Mouse (Mus musculus) kidney, adult 11 months (tissue): ENCODE measurements around the gene Vps8.
A peak's percentile ranks its signal among the peaks of the same experiment; 100 is the strongest.

Experiments used
- DNase-seq: peaks from one replicate; pipeline ENCODE4 v3.0.0; 2022

The Vps8 gene

DNA sequence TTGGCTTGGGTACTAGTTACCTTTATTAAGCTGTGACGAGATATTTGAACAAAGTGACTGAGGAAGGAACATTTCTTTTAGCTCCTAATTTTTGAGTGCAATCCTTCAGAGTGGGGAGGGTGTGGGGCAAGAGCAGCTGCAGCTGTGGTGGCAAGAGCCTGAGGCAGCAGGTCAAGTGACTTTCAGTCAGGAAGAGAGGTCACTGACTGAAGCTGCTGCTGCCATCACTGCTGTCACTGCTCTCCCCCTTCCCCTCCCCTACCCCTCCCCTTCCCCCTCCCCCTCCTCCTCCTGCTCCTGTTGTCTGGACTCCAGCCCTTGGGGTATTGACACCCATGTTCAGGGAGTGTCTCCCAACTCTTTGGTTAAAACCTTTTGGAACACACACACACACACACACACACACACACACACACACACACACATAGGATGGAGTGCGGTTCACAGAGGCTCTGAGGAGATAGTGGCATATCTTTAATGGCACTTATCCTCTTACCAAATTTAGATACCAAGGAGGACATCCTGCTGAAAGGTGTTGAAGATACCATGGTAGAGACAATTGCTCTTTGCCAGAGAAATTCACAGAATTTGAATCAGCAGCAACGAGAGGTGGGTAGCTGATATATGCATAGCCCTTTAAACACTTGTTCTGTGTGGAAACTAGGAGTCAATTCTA is 139.8 kb downstream of the Vps8 start:
- no peak for DNase-seq

DNA sequence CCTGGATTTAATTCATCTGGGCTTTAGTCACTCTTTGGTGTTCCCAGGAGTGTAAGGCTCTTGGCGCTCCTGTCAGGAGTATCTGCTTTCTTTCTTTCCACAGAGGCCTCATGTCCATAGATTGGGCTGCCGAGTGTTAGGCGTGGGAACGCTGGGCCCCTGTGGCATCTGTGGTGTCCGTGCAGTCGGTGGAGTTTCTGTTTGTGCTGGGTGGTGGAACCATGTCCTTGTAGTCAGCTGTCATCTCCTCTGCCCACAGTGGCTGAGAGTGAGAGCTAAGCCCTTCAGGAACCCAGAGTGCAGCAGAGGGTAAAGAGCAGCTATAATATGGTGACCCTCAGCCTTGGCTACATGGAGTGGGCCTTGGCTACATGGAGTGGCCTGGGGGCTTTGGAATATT is 140.4 kb downstream of the Vps8 start:
- no peak for DNase-seq

DNA sequence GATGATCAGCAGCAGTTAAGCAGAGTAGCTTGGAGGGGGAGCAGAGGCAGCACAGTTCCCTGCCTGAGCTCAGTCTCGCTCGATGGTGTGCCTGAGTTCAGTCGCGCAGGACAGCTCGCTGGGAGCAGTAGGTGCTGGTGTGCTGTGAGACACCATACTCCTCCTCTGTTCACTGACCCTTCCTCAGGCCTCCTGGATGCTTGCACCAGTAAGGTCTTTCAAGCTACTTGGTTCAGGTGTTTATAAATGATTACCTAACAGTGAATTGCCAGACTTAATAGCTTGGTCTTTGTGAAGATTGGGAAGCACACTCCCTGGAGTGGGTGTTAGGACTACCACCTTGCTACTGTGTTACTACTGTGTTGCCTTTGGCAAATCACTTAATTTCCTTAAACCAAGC is 144.2 kb downstream of the Vps8 start:
- DNase-seq: peak; percentile 14

DNA sequence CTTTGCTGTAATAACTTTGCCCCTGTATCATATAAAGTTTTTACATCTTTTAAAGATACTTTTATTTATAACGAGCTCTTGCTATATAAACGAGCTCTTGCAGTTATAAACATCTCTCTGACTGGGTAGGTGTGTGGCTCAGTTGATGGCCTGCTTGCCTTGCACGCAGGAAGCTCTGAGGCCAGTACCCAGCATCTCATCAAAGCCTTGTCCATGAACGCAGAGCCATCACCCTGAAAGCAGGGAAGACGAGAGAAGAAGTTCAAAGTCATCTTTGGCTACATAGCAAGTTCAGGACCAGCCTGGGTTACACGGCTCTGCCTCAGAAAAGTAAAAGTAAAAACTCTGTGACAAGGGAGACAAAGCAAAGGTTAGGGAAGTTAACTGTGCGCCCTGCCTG is 147.0 kb downstream of the Vps8 start:
- DNase-seq: no peak

DNA sequence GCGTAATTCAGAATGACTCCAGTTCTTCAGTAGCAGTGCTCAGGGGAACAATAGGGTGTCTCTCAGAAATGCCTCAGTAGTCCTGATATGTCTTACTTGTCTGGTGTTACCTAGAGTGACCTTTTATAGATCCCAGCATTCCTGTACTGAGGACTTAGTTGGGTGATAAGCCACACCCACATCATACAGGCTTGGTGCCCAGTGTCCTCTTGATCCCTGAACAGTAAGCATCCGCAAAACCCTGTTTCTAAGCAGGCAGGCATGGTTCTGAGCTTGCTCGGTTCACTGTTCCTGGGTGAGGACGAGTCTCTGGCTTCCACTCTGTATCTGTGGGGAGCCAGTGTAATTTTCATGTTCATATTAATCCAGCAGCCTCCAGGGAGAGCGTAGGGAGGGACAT is 147.9 kb downstream of the Vps8 start:
- DNase-seq: peak; percentile 41

DNA sequence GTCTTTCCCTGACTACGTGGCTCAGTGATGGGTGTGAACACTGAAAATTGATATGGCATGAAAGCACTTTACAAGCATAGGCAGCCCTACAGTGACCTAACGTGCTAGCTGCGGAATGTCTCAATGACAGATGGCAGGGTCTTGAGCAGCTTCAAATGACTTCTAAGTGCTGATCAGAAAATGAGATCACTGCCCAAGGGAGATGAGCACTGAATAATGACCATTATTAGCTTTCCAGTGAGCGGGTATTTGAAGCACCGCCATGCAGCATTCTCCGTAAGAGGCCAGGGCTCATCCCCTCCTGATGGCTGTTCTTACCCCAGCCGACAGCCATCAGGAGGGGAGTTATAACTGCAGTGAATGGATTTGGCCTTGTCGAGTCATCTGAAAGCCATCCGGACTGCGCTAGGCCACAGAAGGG is 153.1 kb downstream of the Vps8 start:
- no peak for DNase-seq

DNA sequence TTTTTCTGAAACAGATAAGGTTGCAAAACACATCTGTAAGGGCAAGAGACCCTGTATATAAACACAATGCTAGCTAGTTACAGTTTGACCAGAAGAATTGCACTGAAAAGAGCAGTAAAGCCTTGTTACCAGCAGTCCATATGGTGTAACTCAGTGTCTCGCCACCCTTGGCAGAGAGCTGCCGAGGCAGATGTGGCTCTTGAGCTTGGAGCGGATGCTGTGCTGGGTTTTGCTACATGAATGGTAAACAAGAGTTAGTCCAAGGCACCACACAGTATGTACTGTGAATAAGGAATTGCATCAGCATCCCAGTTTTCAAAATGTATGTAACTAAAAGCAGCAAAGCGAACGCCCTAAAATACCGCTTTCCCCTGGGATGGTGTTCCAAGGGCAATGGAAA is 166.2 kb downstream of the Vps8 start:
- no peak for DNase-seq

DNA sequence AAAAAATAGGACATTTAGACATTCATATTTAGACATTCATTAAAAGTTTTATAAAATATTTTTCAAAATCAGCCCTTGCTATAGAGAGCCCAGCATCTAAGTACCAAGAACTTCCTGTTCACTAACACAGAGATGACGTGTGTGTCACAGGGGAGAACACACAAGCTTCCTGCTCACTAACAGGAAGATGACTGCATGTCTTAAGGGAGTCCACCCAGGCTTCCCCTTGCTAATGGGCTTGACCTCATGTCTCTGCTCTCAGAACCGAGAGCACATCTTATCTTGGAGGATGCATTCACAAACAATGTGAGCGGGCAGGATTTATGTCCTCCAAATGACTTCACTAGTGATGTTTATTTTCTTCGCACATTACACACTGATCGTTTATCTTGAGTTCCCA is 167.9 kb downstream of the Vps8 start:
- DNase-seq: peak; percentile 59

DNA sequence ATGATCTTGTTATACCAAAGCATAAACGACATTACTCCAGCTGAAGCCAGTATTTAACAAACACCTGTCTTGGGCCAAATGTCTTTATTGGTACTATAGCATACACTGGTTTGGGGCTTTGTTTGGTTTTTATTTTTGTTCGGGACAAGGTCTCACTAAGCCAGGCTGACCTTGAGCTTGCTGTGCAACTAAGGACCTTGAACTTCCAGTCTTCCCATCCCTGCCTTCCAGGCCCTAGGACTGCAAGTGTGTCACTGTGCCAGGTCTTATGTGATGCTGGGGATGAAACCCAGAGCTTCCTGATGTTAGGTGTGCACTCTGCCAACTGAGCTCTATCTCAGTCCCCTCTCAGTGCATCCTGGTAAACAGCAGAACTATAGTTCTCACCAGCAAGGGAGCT is 168.6 kb downstream of the Vps8 start:
- no peak for DNase-seq

DNA sequence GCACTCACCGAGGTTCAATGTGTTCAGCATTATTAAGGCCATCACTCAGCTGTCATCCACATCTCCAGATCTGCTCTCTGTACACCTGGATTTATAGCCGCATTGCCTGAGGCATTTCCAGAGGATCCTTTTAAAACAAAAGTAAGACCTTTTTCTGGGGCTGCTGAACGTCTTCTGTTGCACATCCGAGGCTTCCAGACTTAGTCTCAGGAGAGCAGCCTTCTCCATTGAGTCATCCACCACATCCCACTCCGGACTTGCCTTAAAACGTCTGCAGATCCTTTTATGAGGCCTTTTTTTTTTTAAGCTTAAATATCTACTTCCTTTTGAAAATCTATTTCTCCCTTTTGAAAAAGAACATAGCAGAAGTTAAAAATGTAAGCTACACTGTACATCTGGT is 172.6 kb downstream of the Vps8 start:
- no peak for DNase-seq

DNA sequence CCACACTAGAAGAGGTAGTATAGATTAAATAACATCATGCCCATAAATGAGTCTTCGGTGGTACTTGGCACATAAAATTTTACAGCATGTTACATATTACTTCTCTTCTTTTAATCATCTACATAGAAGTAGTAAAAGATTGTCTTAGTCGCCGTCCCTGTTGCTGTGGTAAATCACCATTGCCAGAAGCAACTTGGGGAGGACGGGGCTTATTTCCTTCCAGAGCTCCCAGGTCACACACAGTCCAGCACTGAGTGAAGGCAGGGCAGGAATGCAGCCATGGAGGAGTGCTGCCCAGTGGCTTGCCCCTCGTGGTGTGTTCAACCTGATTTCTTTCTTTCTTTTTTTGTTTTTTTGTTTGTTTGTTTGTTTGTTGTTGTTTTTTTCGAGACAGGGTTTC is 181.4 kb downstream of the Vps8 start:
- DNase-seq: peak; percentile 59

DNA sequence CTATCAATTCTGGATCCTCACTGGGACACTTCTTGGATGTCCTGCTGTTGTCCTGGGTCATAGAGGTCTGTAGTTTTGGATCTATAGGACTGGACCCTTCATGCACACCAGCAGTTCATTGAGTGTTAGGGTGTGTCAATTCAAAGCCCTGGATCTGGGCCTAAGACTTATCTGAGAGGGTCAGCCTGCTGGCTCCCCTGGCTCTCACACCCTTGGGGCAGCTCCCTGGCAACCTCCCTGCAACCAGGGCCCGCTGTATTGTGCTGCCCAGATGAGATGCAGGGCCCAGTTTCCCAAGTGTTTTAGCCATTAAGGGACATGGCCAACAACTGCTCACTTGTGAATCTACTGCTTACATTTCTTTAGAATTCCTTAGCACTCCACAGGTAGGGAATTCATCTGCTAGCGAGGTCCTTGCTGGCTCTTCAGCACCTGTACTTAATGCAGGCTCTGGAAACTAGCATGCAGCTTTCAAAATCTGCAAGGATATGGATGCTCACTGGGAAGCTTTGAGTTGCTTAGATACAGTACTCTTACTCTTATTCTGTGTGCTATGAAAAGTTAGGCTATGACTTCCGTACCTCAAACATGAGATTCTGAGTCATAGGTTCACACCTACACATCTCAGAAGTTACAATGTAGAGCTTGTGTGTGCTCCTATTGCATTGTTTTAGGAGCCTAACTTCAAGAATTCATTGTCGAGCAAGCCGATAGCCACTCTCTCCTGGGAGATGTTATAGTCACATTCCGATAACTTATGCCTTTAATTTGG is 183.5 kb downstream of the Vps8 start:
- DNase-seq: no peak

DNA sequence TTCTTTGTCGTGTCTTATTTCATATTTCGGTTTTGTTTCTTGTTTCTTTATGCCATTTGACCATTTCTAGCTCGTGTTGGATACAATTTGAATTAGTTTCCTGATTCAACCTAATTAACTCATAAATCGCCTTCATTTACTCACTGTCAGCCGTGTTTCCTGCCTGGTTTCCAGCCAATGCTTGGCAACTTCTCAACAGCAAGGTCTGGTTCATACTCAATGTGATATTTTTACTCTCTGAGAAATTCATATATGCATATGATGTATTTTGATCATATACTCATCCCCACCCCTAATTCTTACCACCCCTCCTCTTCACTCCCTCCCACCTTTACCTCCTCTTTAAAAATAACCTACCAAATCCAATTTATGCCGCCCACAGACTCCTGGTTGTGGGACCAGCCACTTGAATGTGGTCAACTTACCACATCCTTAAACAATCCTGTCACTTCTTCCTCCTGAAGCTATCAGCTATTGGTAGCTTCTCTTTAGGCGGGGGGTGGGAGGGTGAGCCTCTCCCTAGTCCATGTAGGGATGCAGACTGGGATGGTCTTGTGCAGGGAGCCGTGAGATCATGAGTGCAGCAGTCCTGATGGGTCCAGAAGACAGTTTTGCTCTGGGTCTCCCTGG is 184.2 kb downstream of the Vps8 start:
- no peak for DNase-seq

DNA sequence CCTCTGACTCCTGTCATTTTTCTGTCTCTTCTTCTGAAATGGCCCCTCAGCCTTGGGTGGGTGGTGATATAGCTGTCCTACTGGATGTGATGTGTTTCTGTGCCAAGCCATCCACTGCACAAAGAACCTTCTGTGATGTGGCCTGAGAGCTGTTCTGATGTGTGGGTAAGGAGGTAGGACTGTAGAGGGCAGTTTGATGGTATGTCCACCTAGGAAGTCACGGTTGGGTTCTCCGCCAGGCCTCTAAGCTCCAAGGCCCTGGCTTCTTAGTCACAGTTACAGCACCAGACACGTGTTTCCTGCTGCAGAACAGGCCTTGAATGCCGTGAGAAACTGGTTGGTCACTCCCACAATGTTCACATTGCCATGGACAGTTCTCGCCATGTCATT is 184.7 kb downstream of the Vps8 start:
- DNase-seq: no peak

DNA sequence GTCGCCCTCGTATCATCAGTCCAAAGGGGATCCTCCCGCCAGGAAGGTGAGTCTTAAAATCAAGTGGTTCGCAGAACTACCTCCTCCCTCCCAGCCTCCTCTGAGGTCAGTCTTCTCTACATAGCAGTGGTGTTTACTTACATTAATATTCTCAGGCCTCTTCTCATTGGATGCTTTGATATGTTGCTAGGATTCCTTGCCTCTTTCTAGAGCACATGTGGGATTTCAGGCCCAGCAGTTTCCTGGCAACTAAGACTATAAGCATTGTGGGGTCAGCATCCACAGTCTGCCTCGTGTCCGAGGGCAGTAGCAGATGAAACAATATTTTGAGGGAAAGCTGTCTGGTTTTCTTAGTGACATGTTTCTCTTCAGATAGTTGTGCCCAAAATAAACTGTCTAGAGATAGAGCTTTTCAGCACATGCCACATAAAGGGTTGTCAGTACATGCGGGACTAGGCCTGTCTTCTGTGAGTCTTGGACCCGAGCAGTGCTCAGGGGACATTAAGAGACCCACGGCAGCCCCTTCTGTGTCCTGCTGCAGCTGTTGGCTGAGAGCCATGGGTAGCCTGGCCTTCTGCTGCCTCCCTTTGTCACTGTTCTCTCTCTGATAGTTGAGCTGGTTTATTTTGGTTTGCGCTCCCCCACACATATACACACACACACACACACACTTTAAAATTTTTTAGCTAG is 185.4 kb downstream of the Vps8 start:
- no peak for DNase-seq

DNA sequence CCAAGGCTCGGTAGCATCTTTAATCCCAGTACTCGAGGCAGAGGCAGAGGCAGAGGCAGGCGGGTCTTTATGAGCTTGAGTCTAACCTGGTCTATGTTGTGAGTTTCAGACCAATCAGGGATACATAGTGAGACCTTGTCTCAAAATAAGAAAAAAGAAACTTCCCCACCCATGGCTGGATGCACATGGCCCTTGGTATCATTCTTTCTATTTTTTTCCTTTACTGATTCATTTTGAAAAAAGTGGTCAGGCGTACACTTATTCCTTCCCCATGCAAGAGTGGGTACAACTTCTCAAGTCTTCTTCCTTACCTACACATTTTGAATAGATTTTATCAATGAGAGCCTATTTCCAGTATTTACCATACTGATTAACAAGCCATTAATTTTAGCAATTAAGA is 187.6 kb downstream of the Vps8 start:
- DNase-seq: no peak

DNA sequence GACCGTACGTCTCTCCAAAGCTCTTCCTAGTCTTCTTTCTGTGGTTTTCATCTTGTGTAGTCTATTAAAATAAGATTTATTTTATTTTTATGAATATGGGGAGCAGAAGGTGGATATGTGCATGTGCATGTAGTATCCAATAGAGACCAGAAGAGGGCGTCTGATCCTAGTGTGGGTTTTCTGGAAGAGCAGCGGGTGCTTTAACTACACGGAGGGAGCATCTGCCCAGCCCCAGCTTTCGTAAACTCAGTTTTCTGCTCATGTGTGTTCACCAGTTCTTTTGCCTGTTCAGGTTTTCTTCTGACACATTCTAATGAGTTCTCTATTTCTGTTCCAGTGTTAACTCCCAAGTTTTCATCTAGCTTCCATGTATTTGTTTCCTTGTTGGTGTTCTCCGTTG is 192.9 kb downstream of the Vps8 start:
- no peak for DNase-seq

DNA sequence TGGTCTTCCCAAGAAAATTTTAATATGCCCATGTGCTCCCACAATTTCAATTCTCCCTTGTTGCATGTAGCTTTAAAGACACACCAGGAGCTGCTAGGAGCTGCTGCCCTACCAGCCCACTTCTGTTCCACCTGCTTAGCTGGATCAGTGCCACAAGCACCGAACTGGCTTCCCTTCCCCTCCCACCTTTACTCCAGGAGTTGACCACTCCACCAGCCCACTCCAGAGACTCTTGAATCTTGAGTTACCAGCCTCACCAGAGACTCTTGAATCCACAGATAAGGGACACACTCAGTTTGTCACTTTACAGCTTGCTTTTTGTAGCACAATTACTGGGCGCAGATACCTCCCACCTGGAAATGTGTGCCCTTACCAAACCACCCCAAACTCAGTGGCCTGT is 197.7 kb downstream of the Vps8 start:
- DNase-seq: no peak

DNA sequence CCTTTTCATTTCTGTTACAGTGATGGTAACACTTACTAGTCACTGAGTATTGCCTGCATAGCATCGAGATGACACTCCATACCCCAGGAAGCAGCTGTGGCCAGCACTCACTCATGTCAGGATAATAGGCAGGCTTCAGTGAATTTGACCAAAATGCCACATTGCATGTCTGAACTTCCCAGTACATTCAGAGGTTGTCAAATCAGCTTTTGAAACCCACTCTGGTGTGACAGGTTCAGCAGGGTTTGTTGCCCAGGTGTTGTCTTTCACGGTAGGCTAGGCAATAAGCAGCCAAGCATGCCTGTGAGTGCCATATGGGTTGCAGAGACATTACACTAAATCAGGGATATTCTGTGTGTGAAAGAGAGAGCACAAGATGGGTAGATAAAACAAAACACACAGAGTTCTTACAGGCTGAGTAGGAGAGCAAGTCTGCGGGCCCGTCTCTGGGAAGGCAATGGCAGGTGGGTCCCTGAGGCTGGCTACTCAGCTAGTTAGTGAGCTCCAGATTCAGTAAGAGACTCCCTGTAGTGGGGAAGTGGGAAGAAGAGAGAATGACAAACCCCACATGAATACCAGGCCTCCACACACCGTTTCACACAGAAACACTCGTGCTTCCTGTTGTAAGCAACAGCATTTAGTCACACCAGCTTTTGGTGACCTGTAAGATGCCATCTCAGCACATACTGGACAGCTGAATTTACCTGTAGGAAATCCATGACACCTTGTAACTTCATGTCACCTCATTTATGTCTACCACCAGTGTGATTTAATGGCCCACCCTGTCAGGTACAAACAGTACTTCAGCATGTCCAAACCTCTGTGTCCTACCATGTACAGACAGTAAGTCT is 203.1 kb downstream of the Vps8 start:
- no peak for DNase-seq

DNA sequence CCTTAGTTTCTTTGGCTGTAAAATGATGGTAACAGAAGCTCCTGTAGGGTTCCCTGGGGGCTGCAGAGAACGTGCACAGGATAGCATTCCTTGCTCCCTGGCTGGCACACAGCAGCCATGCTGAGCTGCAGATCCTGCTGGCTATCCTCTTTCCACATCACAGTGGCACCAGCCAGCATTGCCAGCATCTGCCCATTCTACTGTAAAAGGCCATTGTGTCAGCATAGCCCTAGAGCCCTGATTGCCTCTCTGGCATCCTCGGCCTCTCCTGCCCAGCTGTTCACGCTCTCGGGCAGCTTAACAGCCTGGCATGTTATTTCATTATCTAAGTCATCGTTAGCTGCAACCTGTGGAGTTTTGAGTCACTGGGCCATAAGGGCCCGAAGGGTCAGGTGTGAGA is 204.3 kb downstream of the Vps8 start:
- DNase-seq: no peak

DNA sequence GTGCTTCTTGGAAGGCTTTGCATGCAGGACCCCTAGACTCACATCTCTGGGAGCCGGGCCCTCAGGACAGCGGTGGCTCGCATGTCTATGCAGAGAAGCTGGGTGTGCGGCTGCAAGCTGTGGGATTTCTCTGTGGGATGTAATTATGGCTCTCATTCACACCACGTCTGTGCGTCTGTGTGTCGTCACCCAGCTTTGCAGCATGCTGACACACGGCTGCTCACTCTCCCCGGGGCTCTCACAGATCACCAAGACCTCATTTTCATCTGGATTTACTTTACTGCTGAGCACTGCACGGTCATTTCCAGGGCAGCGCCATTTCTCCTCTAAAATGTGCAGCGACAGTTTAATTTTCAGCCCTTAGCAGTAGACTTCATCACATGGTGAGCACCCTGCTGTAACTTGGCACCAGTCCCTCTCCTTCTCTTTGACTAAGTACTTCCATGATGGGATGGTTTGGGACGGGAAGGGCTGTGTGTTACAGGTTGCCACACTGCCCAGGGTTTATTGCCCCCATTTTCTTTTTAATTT is 205.2 kb downstream of the Vps8 start:
- DNase-seq: no peak

DNA sequence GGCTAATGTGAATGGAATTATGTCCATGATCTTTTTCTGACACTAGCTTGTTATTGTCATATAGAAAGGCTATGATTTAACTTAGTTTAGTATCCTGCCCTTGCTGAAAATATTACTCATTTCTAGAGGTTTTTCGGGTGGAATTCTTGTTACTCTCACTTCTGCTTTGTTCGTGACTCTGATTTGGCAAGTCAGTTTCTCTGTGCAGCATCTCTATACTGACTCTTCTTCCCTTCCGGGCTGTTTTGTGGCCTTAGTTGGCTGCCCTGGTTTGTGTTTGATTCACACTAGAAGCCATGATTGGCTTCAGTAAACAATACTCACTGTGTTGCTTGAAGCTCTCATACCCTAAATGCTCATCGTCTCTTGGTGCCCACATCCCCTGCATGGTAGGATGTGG is 207.7 kb downstream of the Vps8 start:
- DNase-seq: no peak

DNA sequence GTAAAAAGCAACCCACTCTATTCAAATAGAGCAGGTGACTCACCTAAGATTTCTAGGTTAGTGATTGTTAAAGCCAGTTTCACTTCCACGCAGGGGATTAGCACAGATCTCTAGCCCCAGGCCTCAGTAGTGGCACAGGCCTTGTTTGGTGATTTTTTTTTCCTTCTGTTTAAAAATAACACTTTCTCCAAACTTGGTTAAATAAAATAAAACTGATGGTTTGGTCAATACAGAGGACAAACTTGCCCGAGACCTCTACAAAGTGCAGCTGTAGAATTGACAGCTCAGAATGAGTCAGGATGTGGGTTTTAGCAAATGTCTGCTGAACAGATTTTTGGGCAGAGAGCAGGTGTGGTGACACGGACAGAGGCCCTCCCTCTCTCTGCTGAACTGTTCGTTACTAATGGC is 208.9 kb downstream of the Vps8 start:
- no peak for DNase-seq
